Mouse (Mus musculus) urinary bladder, adult 18-20 months (tissue): ENCODE results near the gene Pus7l.

Source experiments
- DNase-seq, 2 experiments: peaks; one replicate each; pipeline ENCODE4 v3.0.0; 2022; ENCODE audit warnings: low spot score in 2 of 2, mixed read lengths in 2 of 2

Gene Pus7l

GRCm38 (mm10) chr15:94478706-94479105 is 64.6 kb downstream of the Pus7l start:
- no peak for DNase-seq

- no peak for DNase-seq
These were observed 66.1 kb downstream of the Pus7l start for GRCm38 (mm10) chr15:94477287-94477686.

GRCm38 (mm10) chr15:94475975-94476374 is 67.4 kb downstream of the Pus7l start:
- no peak for DNase-seq
